Mouse (Mus musculus) heart, embryonic 16.5 days (tissue): ENCODE data around the gene Adora2a. TPM values are rescaled to one million over a fixed set of nuclear protein-coding genes. Genes with fewer than 3 reads are reported as not detected.

ENCODE experiments used
- ATAC-seq: fragments of 200-750 bp; cut with Nextera tagmentation; replicated peaks from 2 replicates; pipeline ENCODE4 v1.8.0; 2017; ENCODE audit warnings: moderate number of reproducible peaks; ENCODE audit not compliant: insufficient read depth, low FRiP score; ENCODE audit errors: extremely low read depth
- H3K27ac ChIP-seq: fragments of 300-500 bp; sonication (generic); 2 replicates; pipeline ENCODE4 v1.5.1; 2014; ENCODE audit warnings: mild to moderate bottlenecking, low read length, control low read depth, moderate library complexity
- H3K27me3 ChIP-seq: fragments of 300-500 bp; sonication (generic); 2 replicates; pipeline ENCODE4 v1.6.1; 2014; ENCODE audit warnings: low read length, mixed read lengths; ENCODE audit not compliant: control insufficient read depth, insufficient read depth
- H3K36me3 ChIP-seq: fragments of 300-500 bp; sonication (generic); 2 replicates; pipeline ENCODE4 v1.6.1; 2014; ENCODE audit not compliant: control insufficient read depth, insufficient read depth
- H3K4me1 ChIP-seq: fragments of 300-500 bp; sonication (generic); 2 replicates; pipeline ENCODE4 v1.6.1; 2014; ENCODE audit warnings: low read length, mixed read lengths; ENCODE audit not compliant: control insufficient read depth, insufficient read depth
- H3K4me2 ChIP-seq: fragments of 300-500 bp; sonication (generic); 2 replicates; pipeline ENCODE4 v1.6.1; 2014; ENCODE audit warnings: low read depth, mild to moderate bottlenecking, control low read depth, low read length
- H3K4me3 ChIP-seq: fragments of 300-500 bp; sonication (generic); 2 replicates; pipeline ENCODE4 v1.5.1; 2014; ENCODE audit warnings: mild to moderate bottlenecking, control low read depth, low read length
- H3K9ac ChIP-seq: fragments of 300-500 bp; sonication (generic); 2 replicates; pipeline ENCODE4 v1.6.1; 2014; ENCODE audit warnings: low read length, control low read depth
- H3K9me3 ChIP-seq: fragments of 300-500 bp; sonication (generic); replicated peaks from 2 replicates; pipeline ENCODE4 v1.6.1; 2016; ENCODE audit warnings: low read length; ENCODE audit not compliant: control insufficient read depth
- WGBS: fragments of 180-500 bp; shearing (Covaris S2); extraction: QIAGEN DNeasy Blood & Tissue Kit; methylation state at CpG from one replicate; pipeline ENCODE4 v1.1.7; 2014; 5-methylcytosine and 5-hydroxymethylcytosine counted together
- polyA plus RNA-seq: library from polyadenylated mRNA; unstranded; fragments of >200 nt; fragmentation: Nextera tagmentation; extraction: Ambion mirVana; gene quantifications from 2 replicates; pipeline ENCODE4 v1.2.1, GENCODE M21; 2015

The Adora2a gene
- polyA plus RNA-seq, 1 experiment from 2014 or later, result 8.0 TPM

DNA sequence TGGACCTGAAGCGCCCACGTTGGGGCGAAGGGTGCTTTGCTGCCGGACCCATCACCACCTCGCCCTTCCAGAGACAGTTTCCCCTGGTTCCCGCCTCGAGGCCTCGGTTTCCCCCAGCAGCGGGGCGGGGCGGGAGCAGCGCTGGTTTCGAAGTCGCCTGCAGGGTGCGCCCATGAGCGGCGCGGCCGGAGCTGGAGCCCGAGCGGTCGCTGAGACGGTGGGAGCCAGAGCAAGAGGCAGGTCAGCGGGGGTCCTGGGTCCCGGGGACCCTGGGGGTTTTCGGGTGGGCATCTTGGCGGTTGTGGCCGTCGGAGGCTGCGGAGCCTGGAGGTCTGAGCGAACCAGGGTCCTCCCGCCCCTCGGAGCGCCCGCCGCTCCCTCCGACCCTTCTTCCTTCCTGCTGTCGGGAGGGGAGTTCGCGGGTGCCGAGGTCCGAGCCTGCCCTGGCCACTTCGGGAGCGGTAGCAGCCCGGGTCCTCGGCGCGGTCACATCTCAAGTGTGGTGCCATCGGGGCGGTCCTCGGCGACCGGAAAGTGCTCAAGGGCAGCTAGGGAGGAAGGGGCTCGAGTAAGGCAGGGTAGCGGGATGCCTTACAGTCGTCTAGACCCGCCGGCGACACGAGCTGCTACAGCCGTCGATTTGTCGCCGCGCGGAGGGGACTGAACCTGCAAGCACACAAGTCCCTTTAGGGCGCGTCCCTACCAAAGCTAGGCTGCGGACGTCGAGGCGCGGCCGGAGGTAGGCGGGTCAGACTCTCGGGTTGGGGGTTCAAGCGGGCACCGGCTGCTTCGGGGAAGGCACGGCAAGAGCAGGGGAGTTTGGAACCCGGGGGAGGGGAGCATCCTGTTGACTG is 458 bp downstream of the Adora2a start:
- peaks cover 4% of the 10 kb centered on the region; the same call in 1 of the 2 replicates for H3K27me3 ChIP-seq
- peak overlapping the region; percentile 71 for H3K27ac ChIP-seq
- peaks cover 3% of the 10 kb centered on the region; the same call in 1 of the 2 replicates for H3K36me3 ChIP-seq
- H3K4me1 ChIP-seq, result peaks cover 25% of the 10 kb centered on the region
- peak overlapping the region; percentile 88 for H3K4me2 ChIP-seq
- ATAC-seq, result peak; percentile 61
- peak overlapping the region; percentile 86 for H3K9ac ChIP-seq
- no peaks in the 10 kb centered on the region for H3K9me3 ChIP-seq
- peak overlapping the region; percentile 74 for H3K4me3 ChIP-seq
- under 1% methylated on average over 79 of the region's 81 CpGs for WGBS

DNA sequence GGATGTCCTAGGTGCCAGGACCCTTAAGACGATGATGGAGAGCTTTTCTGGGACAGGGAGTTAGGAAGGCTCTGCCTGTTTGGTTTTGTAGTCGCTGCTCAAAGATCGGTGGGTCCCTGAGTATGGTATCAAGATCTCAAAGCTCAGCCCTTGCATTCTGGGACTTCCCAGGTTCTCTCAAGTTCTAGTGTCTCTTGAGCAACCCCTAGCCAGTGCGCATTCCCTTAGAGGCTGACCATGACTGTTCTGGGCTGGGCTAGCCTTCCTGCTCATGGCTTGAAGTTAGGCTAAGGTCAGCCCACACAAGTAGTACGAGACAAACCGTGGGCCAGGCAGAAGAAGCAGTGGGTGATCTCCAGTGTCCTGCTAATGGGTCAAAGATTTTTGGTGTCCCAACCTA is 1.5 kb downstream of the Adora2a start:
- ATAC-seq, result no peak
- Histone ChIP-seq H3K27ac (peak overlapping the region; percentile 71), H3K4me2 (peak overlapping the region; percentile 88), H3K36me3 (no peaks in the 10 kb centered on the region), H3K4me1 (peaks cover 24% of the 10 kb centered on the region), H3K27me3 (peaks cover 4% of the 10 kb centered on the region; the same call in 1 of the 2 replicates), H3K9me3 (no peaks in the 10 kb centered on the region), H3K9ac (peak overlapping the region; percentile 86), H3K4me3 (peak overlapping the region; percentile 74)
- WGBS, result 67% methylated on average over 6 of the region's 6 CpGs

DNA sequence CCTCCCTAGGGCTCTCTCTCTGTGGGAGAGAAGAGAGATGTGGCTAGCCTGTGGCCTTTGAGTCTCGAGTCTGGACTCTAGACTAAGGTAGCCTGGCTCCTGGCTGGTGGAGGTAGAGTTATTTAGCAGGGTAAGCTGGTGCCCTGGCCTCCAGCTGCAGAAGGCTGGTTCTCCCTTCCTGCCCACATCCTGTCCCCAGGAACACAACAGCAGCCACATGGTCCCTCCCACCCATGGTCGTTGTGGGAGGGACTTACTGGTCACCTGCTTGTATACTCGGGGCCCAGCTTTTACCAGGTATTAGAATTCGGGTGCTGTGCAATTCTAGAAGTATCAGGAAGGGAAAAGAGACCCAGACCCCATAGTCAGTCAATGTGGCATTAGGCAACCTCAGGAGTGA is 3.6 kb downstream of the Adora2a start:
- Histone ChIP-seq H3K9me3 (no peaks in the 10 kb centered on the region), H3K9ac (no peak overlapping the region), H3K27ac (0 out of 2 replicates have a peak overlapping the region, but pooled peaks have one; percentile 16), H3K27me3 (peaks cover 4% of the 10 kb centered on the region; the same call in 1 of the 2 replicates), H3K4me1 (peaks cover 17% of the 10 kb centered on the region), H3K4me3 (peak overlapping the region; percentile 15; the same call in 1 of the 2 replicates), H3K4me2 (peak overlapping the region; percentile 88), H3K36me3 (no peaks in the 10 kb centered on the region)
- whole genome bisulfite sequencing, result 52% methylated on average over 4 of the region's 4 CpGs
- ATAC-seq, result no peak

DNA sequence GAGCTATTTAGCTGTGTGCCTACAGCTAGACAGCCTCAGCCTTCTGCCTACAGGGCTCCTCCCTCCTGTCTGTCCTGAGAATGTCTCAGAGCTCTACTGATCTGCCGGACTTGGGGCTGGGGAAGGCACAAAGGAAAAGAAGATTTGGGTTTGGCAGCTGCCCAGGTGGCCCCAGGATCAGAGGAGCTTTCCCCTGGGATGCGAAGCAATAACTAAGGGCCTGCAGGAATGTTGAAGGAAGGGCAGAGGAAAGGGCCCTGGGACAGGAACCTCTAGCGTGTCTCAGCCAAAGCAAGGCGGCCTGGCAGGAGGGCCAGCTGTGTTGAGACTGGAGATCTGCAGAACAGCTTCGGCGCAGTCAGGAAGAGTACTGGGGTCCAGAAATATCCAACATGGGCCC is 6.3 kb downstream of the Adora2a start:
- Histone ChIP-seq H3K4me3 (no peak overlapping the region), H3K9me3 (no peaks in the 10 kb centered on the region), H3K9ac (no peak overlapping the region), H3K4me1 (peaks cover 24% of the 10 kb centered on the region), H3K36me3 (no peaks in the 10 kb centered on the region), H3K27ac (no peak overlapping the region), H3K4me2 (no peak overlapping the region), H3K27me3 (peaks cover under 1% of the 10 kb centered on the region; the same call in 1 of the 2 replicates)
- ATAC-seq, result no peak
- 59% methylated on average over 6 of the region's 6 CpGs for WGBS

DNA sequence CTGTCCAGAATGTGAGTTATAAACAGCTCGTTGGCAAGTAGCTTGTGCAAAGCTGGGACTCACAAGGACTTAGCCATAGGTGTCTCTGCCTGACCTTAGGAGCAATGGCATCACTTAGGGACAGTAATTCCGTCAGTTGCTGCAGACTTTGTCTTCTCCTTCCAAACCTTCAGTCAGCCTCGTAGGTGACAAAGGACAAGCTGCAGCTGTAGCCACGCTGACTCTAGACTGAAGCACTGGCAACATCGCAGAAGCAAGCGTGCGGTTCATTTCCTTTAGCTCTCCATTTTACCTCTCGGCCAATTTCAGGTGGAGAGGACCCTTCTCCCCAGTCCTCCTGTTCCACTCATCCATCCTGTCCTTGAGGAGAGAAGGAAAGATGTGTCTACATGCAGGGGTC is 7.3 kb downstream of the Adora2a start:
- Histone ChIP-seq H3K9ac (no peak overlapping the region), H3K9me3 (no peaks in the 10 kb centered on the region), H3K27ac (no peak overlapping the region), H3K4me3 (no peak overlapping the region), H3K4me1 (peaks cover 24% of the 10 kb centered on the region), H3K36me3 (no peaks in the 10 kb centered on the region), H3K27me3 (no peaks in the 10 kb centered on the region), H3K4me2 (no peak overlapping the region)
- WGBS, result 76% methylated on average over 8 of the region's 8 CpGs
- ATAC-seq, result no peak

DNA sequence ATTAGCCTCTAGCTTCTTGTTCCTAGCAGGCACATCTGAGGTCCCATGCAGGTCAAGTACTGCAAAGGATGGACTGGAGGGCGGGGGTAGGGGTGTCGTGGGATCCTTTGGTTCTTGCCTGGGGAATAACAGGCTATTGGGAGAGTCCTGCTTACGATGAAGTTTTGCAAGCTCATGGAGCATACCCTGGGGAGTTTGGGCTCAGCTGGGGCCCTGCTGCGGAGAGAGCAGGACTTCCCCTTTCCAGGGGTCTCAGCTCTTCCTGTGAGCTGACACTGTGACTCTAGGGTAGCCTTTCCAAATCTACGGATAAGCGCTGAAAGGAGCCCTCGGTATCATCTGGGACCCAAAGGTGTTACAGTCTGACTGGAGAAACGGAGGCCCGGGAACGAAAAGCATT is 7.7 kb downstream of the Adora2a start:
- no peak for ATAC-seq
- Histone ChIP-seq H3K27ac (no peak overlapping the region), H3K4me3 (no peak overlapping the region), H3K4me2 (no peak overlapping the region), H3K27me3 (no peaks in the 10 kb centered on the region), H3K4me1 (peaks cover 24% of the 10 kb centered on the region), H3K9me3 (no peaks in the 10 kb centered on the region), H3K9ac (no peak overlapping the region), H3K36me3 (no peaks in the 10 kb centered on the region)
- WGBS, result 71% methylated on average over 10 of the region's 10 CpGs

DNA sequence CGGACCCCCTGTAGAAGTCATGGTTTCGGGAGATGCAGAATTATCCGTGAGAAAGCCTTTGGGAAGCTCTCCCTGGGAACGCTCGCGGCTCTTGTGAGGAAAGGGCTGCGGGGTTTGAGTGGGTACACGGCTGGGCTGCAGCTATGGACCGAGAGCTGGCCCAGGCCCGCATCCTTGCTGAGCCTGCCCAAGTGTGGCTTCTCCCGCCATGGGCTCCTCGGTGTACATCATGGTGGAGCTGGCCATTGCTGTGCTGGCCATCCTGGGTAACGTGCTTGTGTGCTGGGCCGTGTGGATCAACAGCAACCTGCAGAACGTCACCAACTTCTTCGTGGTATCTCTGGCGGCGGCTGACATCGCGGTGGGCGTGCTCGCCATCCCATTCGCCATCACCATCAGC is 9.1 kb downstream of the Adora2a start:
- no peak overlapping the region for H3K4me2 ChIP-seq
- WGBS, result 92% methylated on average over 23 of the region's 23 CpGs
- no peak overlapping the region for H3K4me3 ChIP-seq
- no peaks in the 10 kb centered on the region for H3K27me3 ChIP-seq
- H3K9ac ChIP-seq, result no peak overlapping the region
- no peaks in the 10 kb centered on the region for H3K36me3 ChIP-seq
- peaks cover 24% of the 10 kb centered on the region for H3K4me1 ChIP-seq
- no peaks in the 10 kb centered on the region for H3K9me3 ChIP-seq
- H3K27ac ChIP-seq, result no peak overlapping the region
- ATAC-seq, result no peak

DNA sequence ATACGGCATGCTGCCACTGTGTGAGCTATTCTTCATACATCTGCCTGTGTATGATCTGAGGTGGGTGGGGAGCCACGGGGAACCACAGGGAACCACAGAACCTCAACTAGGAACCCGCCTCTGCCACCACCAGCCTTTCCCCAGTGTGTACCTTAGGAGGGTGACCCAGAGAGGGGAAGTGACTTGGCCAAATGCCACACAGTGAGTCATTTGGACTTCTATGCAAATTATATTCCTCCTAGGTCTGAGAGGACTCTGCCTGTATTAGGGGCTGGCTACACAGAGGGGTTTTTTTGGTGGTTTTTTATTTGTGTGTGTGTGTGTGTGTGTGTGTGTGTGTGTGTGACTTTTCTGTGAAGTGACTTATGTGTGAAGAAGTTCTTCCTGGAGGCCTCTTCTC is 9.9 kb downstream of the Adora2a start:
- H3K4me2 ChIP-seq, result peak overlapping the region; percentile 13; the same call in 1 of the 2 replicates
- H3K4me3 ChIP-seq, result no peak overlapping the region
- H3K4me1 ChIP-seq, result peaks cover 24% of the 10 kb centered on the region
- H3K9ac ChIP-seq, result no peak overlapping the region
- peak overlapping the region; percentile 19; the same call in 1 of the 2 replicates for H3K27ac ChIP-seq
- H3K27me3 ChIP-seq, result no peaks in the 10 kb centered on the region
- ATAC-seq, result peak; percentile 46; the same call in 1 of the 2 replicates
- no peaks in the 10 kb centered on the region for H3K36me3 ChIP-seq
- H3K9me3 ChIP-seq, result no peaks in the 10 kb centered on the region
- 45% methylated on average over 3 of the region's 3 CpGs for WGBS

DNA sequence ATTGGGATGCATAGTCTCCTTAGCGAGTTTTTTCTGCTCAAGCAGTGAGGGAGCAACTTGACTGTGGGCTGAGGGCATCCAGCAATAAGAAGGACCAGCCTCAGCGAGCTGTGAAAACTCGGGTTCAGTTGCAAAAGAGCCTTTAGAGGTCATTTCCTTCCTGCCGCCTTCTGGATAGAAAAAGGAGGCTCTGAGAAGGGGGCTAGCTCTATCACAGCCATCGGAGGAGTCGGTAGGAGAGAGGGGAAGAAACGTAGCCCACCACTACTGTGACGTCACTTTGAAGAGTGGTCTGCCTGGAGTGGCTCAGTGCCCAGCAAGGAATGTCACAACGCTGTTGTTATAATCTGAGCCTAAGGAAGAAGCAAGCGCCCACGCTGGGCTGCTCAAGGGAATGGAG is 10.4 kb downstream of the Adora2a start:
- Histone ChIP-seq H3K9me3 (no peaks in the 10 kb centered on the region), H3K27me3 (no peaks in the 10 kb centered on the region)

More for the DNA sequence above, 10.4 kb downstream of the Adora2a start:
- Histone ChIP-seq H3K27ac (peak overlapping the region; percentile 29; the same call in 1 of the 2 replicates), H3K9ac (no peak overlapping the region), H3K36me3 (0 out of 2 replicates have a peak, but pooled peaks cover 3% of the 10 kb centered on the region), H3K4me3 (no peak overlapping the region), H3K4me2 (peak overlapping the region; percentile 13; the same call in 1 of the 2 replicates), H3K4me1 (peaks cover 24% of the 10 kb centered on the region)
- ATAC-seq, result no peak
- WGBS, result 46% methylated on average over 11 of the region's 11 CpGs
